Mouse (Mus musculus) liver, adult 2 months (tissue): ENCODE measurements at regions not wholly inside any gene's neighbourhood (a gene's known extent, or its start where the extent isn't known, plus 50 kb on each side); places are given as distances from the start of the nearest gene placed in this dataset.
"Not testable (repeated sequence)": the region's sequence is repeated elsewhere in the genome, so short reads cannot be mapped to it uniquely, and the experiment has no call there.

Experiments
- DNase-seq: peaks from one replicate; pipeline ENCODE4 v3.0.0-alpha.2; 2011; ENCODE audit warnings: low read depth, low spot score; ENCODE audit errors: extremely low read depth
- H3K27ac ChIP-seq: fragments of 200-500 bp; replicated peaks from 2 replicates; pipeline ENCODE4 v1.5.1; 2012; ENCODE audit warnings: low read depth, mild to moderate bottlenecking, control low read depth, inconsistent platforms, low read length; ENCODE audit not compliant: insufficient read depth
- H3K27me3 ChIP-seq: fragments of 200-500 bp; 2 replicates; pipeline ENCODE4 v1.6.1; 2012; ENCODE audit warnings: mild to moderate bottlenecking, moderate library complexity, low read length, inconsistent platforms; ENCODE audit not compliant: control insufficient read depth, insufficient read depth
- H3K36me3 ChIP-seq: fragments of 200-500 bp; 2 replicates; pipeline ENCODE4 v1.6.1; 2012; ENCODE audit warnings: low read length, inconsistent platforms; ENCODE audit not compliant: control insufficient read depth, insufficient read depth
- H3K4me1 ChIP-seq: fragments of 200-500 bp; 2 replicates; pipeline ENCODE4 v1.6.1; 2011; ENCODE audit warnings: low read length; ENCODE audit not compliant: control insufficient read depth, insufficient read depth
- H3K4me3 ChIP-seq: fragments of 200-500 bp; 2 replicates; pipeline ENCODE4 v1.5.1; 2011; ENCODE audit warnings: low read depth, mild to moderate bottlenecking, control low read depth, low read length, moderate library complexity; ENCODE audit not compliant: insufficient read depth
- H3K79me2 ChIP-seq: fragments of 200-500 bp; 2 replicates; pipeline ENCODE4 v1.6.1; 2012; ENCODE audit warnings: inconsistent platforms, mild to moderate bottlenecking, low read length, moderate library complexity; ENCODE audit not compliant: control insufficient read depth, insufficient read depth
- H3K9ac ChIP-seq: fragments of 200-500 bp; 2 replicates; pipeline ENCODE4 v1.6.1; 2012; ENCODE audit warnings: low read depth, mild to moderate bottlenecking, control low read depth, inconsistent platforms, low read length
- CTCF ChIP-seq: fragments of 200-500 bp; IDR thresholded peaks from 2 replicates; pipeline ENCODE4 v1.5.1; 2011; ENCODE audit warnings: low read depth, low read length, control low read depth
- POLR2A ChIP-seq: fragments of 200-500 bp; IDR thresholded peaks from 2 replicates; pipeline ENCODE4 v1.6.1; 2011; ENCODE audit warnings: low read length, control low read depth; ENCODE audit not compliant: insufficient read depth; ENCODE audit errors: extremely low read depth
- WGBS: fragments of 180-500 bp; shearing (Covaris S2); methylation state at CpG from one replicate; pipeline ENCODE4 v1.1.7; 2018; 5-methylcytosine and 5-hydroxymethylcytosine counted together

DNA sequence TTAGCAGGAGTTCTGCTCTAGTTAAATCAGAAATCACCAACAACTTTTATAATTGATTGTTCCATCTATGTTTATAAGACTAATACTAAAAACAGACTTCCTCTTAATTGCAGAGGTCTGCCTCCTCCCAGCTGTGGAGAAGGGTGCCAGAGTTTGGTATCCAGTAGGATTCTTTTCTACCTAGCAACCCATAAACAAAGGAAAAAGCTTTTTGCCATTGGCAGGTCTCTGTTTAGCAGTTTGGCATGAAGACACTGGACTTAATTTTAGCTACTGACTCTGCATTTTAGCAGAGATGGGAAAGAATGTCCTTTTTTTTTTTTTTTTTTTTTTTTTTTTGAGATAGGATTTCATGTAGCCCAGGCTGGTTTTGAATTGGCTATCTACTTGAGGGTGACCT is 1628.4 kb downstream of the A830018L16Rik start:
- Histone ChIP-seq H3K9ac (no peak overlapping the region), H3K4me1 (no peaks in the 10 kb centered on the region), H3K36me3 (no peaks in the 10 kb centered on the region), H3K27me3 (no peaks in the 10 kb centered on the region), H3K27ac (no peak overlapping the region), H3K79me2 (no peaks in the 10 kb centered on the region), H3K4me3 (no peak overlapping the region)
- DNase-seq, result no peak
- TF ChIP-seq CTCF (no peak), POLR2A (no peak)

DNA sequence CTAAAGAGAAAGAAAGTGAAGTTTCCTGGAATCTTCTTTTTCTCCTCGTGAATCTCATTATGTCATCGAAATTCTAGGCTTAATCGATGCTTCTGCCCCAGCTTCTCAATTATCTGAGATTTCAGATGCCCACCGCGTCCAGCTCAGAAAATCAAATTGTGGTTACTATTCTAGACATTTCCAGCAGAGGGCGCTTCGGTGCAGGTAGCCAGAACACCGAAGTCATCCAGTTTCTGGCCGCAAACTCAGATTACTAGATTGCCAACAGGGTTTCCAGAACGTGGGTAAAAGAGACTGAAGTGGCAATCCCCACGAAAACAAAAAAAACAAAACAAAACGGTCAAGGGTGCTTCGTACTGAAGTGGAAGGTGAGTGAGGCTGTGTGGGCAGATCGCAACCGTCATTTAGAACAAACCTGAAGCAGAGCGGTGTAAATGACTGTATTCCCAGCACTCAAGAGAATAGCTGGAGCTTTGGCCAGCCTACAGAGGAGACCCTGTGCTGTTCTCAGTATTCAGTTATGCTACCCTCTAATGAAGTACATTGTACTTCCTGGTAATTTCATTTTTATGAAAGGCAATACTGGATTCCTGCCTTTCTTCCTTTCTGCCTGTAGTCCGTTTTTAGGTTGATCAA is 1636.4 kb downstream of the A830018L16Rik start:
- Histone ChIP-seq H3K27me3 (no peaks in the 10 kb centered on the region; the same call in 1 of the 2 replicates), H3K9ac (no peak overlapping the region), H3K27ac (no peak overlapping the region), H3K4me3 (no peak overlapping the region), H3K4me1 (peaks cover 5% of the 10 kb centered on the region), H3K79me2 (no peaks in the 10 kb centered on the region), H3K36me3 (no peaks in the 10 kb centered on the region)
- peak; percentile 40 for DNase-seq
- TF ChIP-seq POLR2A, result no peak
- peak; percentile 72 for TF ChIP-seq CTCF
- WGBS, result 21% methylated on average over 17 of the region's 17 CpGs

GRCm38 (mm10) chr1:13051433-13052066 is 1637.6 kb downstream of the A830018L16Rik start:
- H3K27ac ChIP-seq, H3K36me3 ChIP-seq, H3K27me3 ChIP-seq, H3K9ac ChIP-seq, H3K4me1 ChIP-seq, H3K4me3 ChIP-seq, H3K79me2 ChIP-seq, DNase-seq: not testable (repeated sequence)
- 71% methylated on average over 13 of the region's 13 CpGs for WGBS

DNA sequence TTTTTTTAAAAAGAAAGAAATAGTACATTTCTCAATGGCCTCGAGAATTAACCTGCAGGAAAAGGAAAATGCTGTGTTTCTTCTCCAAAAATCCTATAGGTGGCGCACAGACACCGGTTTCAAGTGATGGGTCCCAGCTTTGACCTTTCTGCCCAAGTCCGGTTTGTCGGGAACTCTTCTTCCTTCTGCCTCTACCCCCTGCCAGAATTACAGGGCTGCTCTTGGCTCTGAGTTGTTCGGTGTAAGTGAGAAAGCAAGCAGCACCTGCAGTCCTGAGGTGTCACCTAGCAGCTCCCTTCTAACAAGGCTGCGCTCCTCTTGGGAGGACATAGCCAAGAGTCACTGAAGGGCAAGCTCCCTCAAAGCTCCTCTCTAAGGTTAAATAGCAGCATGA is 1638.2 kb downstream of the A830018L16Rik start:
- peak; percentile 53 for DNase-seq
- TF ChIP-seq POLR2A (no peak), CTCF (peak; percentile 58)
- H3K27me3 ChIP-seq, result no peaks in the 10 kb centered on the region; the same call in 1 of the 2 replicates
- H3K36me3 ChIP-seq, result no peaks in the 10 kb centered on the region
- WGBS, result 10% methylated on average over 7 of the region's 7 CpGs
- peaks cover 5% of the 10 kb centered on the region for H3K4me1 ChIP-seq
- H3K4me3 ChIP-seq, result no peak overlapping the region
- H3K79me2 ChIP-seq, result no peaks in the 10 kb centered on the region
- no peak overlapping the region for H3K9ac ChIP-seq
- no peak overlapping the region for H3K27ac ChIP-seq

GRCm38 (mm10) chr1:13057741-13058140 is 1643.8 kb downstream of the A830018L16Rik start:
- WGBS, result 31% methylated on average over 14 of the region's 14 CpGs
- H3K27ac ChIP-seq, result no peak overlapping the region
- H3K36me3 ChIP-seq, result no peaks in the 10 kb centered on the region

DNA sequence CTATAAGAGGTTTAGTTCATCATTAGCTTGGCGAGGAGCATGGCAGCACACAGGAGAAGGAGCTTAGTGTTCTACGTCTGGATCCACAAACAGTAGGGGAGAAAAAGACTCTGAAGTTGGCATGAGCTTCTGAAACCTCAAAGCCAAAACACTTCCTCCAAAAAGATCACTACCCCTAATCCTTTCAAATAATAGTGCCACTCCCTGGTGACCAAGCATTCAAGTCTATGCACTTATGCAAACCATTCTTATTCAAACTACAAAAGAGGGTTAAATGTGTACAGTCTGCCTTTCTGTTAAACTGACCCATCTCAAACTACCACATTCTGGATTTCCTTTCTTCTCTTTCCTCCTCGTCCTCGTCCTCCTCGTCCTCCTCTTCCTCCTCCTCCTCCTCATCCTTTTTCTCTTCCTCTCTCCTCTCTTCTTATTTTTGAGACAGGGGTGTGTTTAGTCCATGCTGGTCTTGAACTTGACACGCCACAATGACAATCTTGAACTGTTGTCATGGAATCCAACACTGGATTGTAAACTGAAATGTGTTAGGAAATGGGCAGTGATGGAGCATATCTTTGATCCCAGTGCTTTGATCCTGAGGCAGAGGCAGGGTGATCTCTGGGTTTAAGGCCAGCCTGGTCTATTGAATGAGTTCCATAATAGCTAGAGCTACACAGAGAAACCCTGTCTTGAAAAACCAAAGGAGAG is 1645.9 kb downstream of the A830018L16Rik start:
- DNase-seq, result no peak
- no peak overlapping the region for H3K27ac ChIP-seq
- no peak overlapping the region for H3K9ac ChIP-seq
- H3K4me3 ChIP-seq, result no peak overlapping the region
- H3K36me3 ChIP-seq, result no peaks in the 10 kb centered on the region
- H3K79me2 ChIP-seq, result no peaks in the 10 kb centered on the region
- WGBS, result 85% methylated on average over 6 of the region's 6 CpGs
- TF ChIP-seq CTCF, result no peak
- TF ChIP-seq POLR2A, result no peak
- H3K27me3 ChIP-seq, result no peaks in the 10 kb centered on the region
- no peaks in the 10 kb centered on the region for H3K4me1 ChIP-seq

More at GRCm38 (mm10) chr1:13057741-13058140, 1643.8 kb downstream of the A830018L16Rik start:
- DNase-seq, result no peak
- Histone ChIP-seq H3K4me1 (no peaks in the 10 kb centered on the region), H3K27me3 (no peaks in the 10 kb centered on the region), H3K9ac (no peak overlapping the region), H3K4me3 (no peak overlapping the region), H3K79me2 (no peaks in the 10 kb centered on the region)
- TF ChIP-seq POLR2A (no peak), CTCF (no peak)
